Mouse (Mus musculus): ENCODE measurements around the gene Htra3.

Gene Htra3

GRCm38 (mm10) chr5:35652319-35652718 is 27.3 kb downstream of the Htra3 start:
- DNase-seq = no peak

GRCm38 (mm10) chr5:35648230-35648629 is 31.4 kb downstream of the Htra3 start:
- no peak for DNase-seq

GRCm38 (mm10) chr5:35647562-35647961 is 32.0 kb downstream of the Htra3 start:
- DNase-seq = peak; percentile 63 to 68

GRCm38 (mm10) chr5:35646927-35647326 is 32.7 kb downstream of the Htra3 start:
- DNase-seq = no peak

- DNase-seq = no peak
Measured at GRCm38 (mm10) chr5:35645938-35646493, 33.6 kb downstream of the Htra3 start.

- DNase-seq = no peak
Measured at GRCm38 (mm10) chr5:35644082-35644481, 35.5 kb downstream of the Htra3 start.

- DNase-seq = no peak
Measured at GRCm38 (mm10) chr5:35643401-35644048, 36.1 kb downstream of the Htra3 start.

GRCm38 (mm10) chr5:35641961-35642584 is 37.5 kb downstream of the Htra3 start:
- peak in 1 of 2 experiments; percentile 25 for DNase-seq

GRCm38 (mm10) chr5:35636016-35636415 is 43.6 kb downstream of the Htra3 start:
- peak; percentile 37 to 48 for DNase-seq

GRCm38 (mm10) chr5:35632841-35633240 is 46.7 kb downstream of the Htra3 start:
- DNase-seq = no peak

GRCm38 (mm10) chr5:35631755-35632154 is 47.8 kb downstream of the Htra3 start:
- DNase-seq = no peak

- DNase-seq = no peak
Measured at GRCm38 (mm10) chr5:35631224-35631623, 48.4 kb downstream of the Htra3 start.

- no peak for DNase-seq
Measured at GRCm38 (mm10) chr5:35630706-35631105, 48.9 kb downstream of the Htra3 start.

GRCm38 (mm10) chr5:35629333-35629732 is 50.2 kb downstream of the Htra3 start:
- DNase-seq = no peak

GRCm38 (mm10) chr5:35628685-35629084 is 50.9 kb downstream of the Htra3 start:
- peak; percentile 31 to 45 for DNase-seq

- DNase-seq = no peak
Measured at GRCm38 (mm10) chr5:35627307-35627840, 52.2 kb downstream of the Htra3 start.

GRCm38 (mm10) chr5:35626408-35626807 is 53.2 kb downstream of the Htra3 start:
- no peak for DNase-seq

- DNase-seq = peak; percentile 73 to 74
Measured at GRCm38 (mm10) chr5:35624751-35625239, 54.8 kb downstream of the Htra3 start.

GRCm38 (mm10) chr5:35623831-35624230 is 55.8 kb downstream of the Htra3 start:
- DNase-seq = no peak

- DNase-seq = no peak
Measured at GRCm38 (mm10) chr5:35621114-35621513, 58.5 kb downstream of the Htra3 start.

- no peak for DNase-seq
Measured at GRCm38 (mm10) chr5:35616943-35617342, 62.6 kb downstream of the Htra3 start.

- no peak for DNase-seq
Measured at GRCm38 (mm10) chr5:35612722-35613121, 66.9 kb downstream of the Htra3 start.

GRCm38 (mm10) chr5:35611900-35612299 is 67.7 kb downstream of the Htra3 start:
- DNase-seq = no peak

- no peak for DNase-seq
Measured at GRCm38 (mm10) chr5:35611170-35611569, 68.4 kb downstream of the Htra3 start.
